Mouse (Mus musculus): Measurements from ENCODE around the gene Fam160a1. TPM values are rescaled to one million over a fixed set of nuclear protein-coding genes. Genes with fewer than 3 reads are reported as not detected.

Fam160a1 gene
- polyA plus RNA-seq, 1 experiment from 2014 or later: 0.42 TPM

- no peaks in the 10 kb centered on the region for H3K27me3 ChIP-seq (ENCODE audit: control insufficient read depth, insufficient read depth, low read depth, low read length)
- H3K9ac ChIP-seq (ENCODE audit: low read depth, low read length): no peak overlapping the region
- no peak overlapping the region for H3K4me2 ChIP-seq (ENCODE audit: low read depth, low read length)
- H3K36me3 ChIP-seq (ENCODE audit: control insufficient read depth, insufficient read depth): no peaks in the 10 kb centered on the region
- WGBS (ENCODE audit: insufficient replicate concordance): 68% methylated on average over 10 of the region's 10 CpGs
- no peaks in the 10 kb centered on the region for H3K9me3 ChIP-seq (replicated peaks; ENCODE audit: control insufficient read depth, low read length)
- H3K4me1 ChIP-seq (ENCODE audit: control insufficient read depth, low read depth, low read length): no peaks in the 10 kb centered on the region
- H3K4me3 ChIP-seq (ENCODE audit: low read depth, low read length): no peak overlapping the region
- H3K27ac ChIP-seq (ENCODE audit: low read length): no peak overlapping the region
- ATAC-seq (ENCODE audit: low read depth): no peak
Measured at GRCm38 (mm10) chr3:85832490-85833155, 15.5 kb upstream of the Fam160a1 start.

GRCm38 (mm10) chr3:85831785-85832184, 14.7 kb upstream of the Fam160a1 start:
- H3K27me3 ChIP-seq (ENCODE audit: control insufficient read depth, insufficient read depth, low read depth, low read length): no peaks in the 10 kb centered on the region
- no peak overlapping the region for H3K27ac ChIP-seq (ENCODE audit: low read length)
- no peak overlapping the region for H3K4me3 ChIP-seq (ENCODE audit: low read depth, low read length)
- H3K9me3 ChIP-seq (replicated peaks; ENCODE audit: control insufficient read depth, low read length): no peaks in the 10 kb centered on the region
- no peak for ATAC-seq (ENCODE audit: low read depth)
- no peak overlapping the region for H3K4me2 ChIP-seq (ENCODE audit: low read depth, low read length)
- no peaks in the 10 kb centered on the region for H3K4me1 ChIP-seq (ENCODE audit: control insufficient read depth, low read depth, low read length)
- 71% methylated on average over 1 of the region's 1 CpGs for WGBS (ENCODE audit: insufficient replicate concordance)
- H3K36me3 ChIP-seq (ENCODE audit: control insufficient read depth, insufficient read depth): no peaks in the 10 kb centered on the region
- H3K9ac ChIP-seq (ENCODE audit: low read depth, low read length): no peak overlapping the region

- no peak overlapping the region for H3K27ac ChIP-seq (ENCODE audit: low read length)
- no peak for ATAC-seq (ENCODE audit: low read depth)
- 59% methylated on average over 4 of the region's 4 CpGs for WGBS (ENCODE audit: insufficient replicate concordance)
- H3K4me3 ChIP-seq (ENCODE audit: low read depth, low read length): no peak overlapping the region
- H3K27me3 ChIP-seq (ENCODE audit: control insufficient read depth, insufficient read depth, low read depth, low read length): no peaks in the 10 kb centered on the region
- no peak overlapping the region for H3K9ac ChIP-seq (ENCODE audit: low read depth, low read length)
- no peaks in the 10 kb centered on the region for H3K36me3 ChIP-seq (ENCODE audit: control insufficient read depth, insufficient read depth)
- H3K4me2 ChIP-seq (ENCODE audit: low read depth, low read length): no peak overlapping the region
- no peaks in the 10 kb centered on the region for H3K9me3 ChIP-seq (replicated peaks; ENCODE audit: control insufficient read depth, low read length)
- H3K4me1 ChIP-seq (ENCODE audit: control insufficient read depth, low read depth, low read length): no peaks in the 10 kb centered on the region
Measured at GRCm38 (mm10) chr3:85829047-85829446, 12.0 kb upstream of the Fam160a1 start.

- 65% methylated on average over 6 of the region's 6 CpGs for WGBS (ENCODE audit: insufficient replicate concordance)
- H3K9ac ChIP-seq (ENCODE audit: low read depth, low read length): no peak overlapping the region
Measured at GRCm38 (mm10) chr3:85827815-85828214, 10.7 kb upstream of the Fam160a1 start.

DNA sequence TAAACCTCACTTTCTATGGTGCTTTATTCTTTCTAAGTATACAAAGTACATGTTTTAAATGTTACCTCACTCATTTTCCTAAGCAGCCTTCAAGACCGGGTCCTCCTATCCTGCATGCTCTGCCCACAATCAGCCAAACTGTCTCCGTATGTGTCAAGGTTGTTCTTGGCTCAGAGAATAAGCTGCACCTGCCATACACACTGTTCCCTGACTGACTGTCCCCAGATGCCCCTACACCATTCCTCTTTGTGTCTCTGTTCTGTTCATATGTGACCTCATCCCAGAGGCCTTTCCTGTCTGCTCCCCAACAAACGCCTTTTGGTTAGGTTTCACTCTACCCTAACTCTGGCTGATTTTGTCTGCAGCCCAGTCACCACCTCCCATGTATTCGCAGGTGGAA, 10.2 kb upstream of the Fam160a1 start:
- no peak for ATAC-seq (ENCODE audit: low read depth)
- H3K27me3 ChIP-seq (ENCODE audit: control insufficient read depth, insufficient read depth, low read depth, low read length): no peaks in the 10 kb centered on the region
- no peak overlapping the region for H3K4me2 ChIP-seq (ENCODE audit: low read depth, low read length)
- no peak overlapping the region for H3K4me3 ChIP-seq (ENCODE audit: low read depth, low read length)
- no peak overlapping the region for H3K27ac ChIP-seq (ENCODE audit: low read length)
- no peaks in the 10 kb centered on the region for H3K4me1 ChIP-seq (ENCODE audit: control insufficient read depth, low read depth, low read length)
- no peaks in the 10 kb centered on the region for H3K9me3 ChIP-seq (replicated peaks; ENCODE audit: control insufficient read depth, low read length)
- no peak overlapping the region for H3K9ac ChIP-seq (ENCODE audit: low read depth, low read length)
- WGBS (ENCODE audit: insufficient replicate concordance): 55% methylated on average over 4 of the region's 4 CpGs
- no peaks in the 10 kb centered on the region for H3K36me3 ChIP-seq (ENCODE audit: control insufficient read depth, insufficient read depth)

More at GRCm38 (mm10) chr3:85827815-85828214, 10.7 kb upstream of the Fam160a1 start:
- H3K9me3 ChIP-seq (replicated peaks; ENCODE audit: control insufficient read depth, low read length): no peaks in the 10 kb centered on the region
- no peak overlapping the region for H3K4me3 ChIP-seq (ENCODE audit: low read depth, low read length)
- no peak for ATAC-seq (ENCODE audit: low read depth)
- no peaks in the 10 kb centered on the region for H3K36me3 ChIP-seq (ENCODE audit: control insufficient read depth, insufficient read depth)
- H3K4me2 ChIP-seq (ENCODE audit: low read depth, low read length): no peak overlapping the region
- H3K27ac ChIP-seq (ENCODE audit: low read length): no peak overlapping the region
- H3K4me1 ChIP-seq (ENCODE audit: control insufficient read depth, low read depth, low read length): no peaks in the 10 kb centered on the region
- H3K27me3 ChIP-seq (ENCODE audit: control insufficient read depth, insufficient read depth, low read depth, low read length): no peaks in the 10 kb centered on the region

DNA sequence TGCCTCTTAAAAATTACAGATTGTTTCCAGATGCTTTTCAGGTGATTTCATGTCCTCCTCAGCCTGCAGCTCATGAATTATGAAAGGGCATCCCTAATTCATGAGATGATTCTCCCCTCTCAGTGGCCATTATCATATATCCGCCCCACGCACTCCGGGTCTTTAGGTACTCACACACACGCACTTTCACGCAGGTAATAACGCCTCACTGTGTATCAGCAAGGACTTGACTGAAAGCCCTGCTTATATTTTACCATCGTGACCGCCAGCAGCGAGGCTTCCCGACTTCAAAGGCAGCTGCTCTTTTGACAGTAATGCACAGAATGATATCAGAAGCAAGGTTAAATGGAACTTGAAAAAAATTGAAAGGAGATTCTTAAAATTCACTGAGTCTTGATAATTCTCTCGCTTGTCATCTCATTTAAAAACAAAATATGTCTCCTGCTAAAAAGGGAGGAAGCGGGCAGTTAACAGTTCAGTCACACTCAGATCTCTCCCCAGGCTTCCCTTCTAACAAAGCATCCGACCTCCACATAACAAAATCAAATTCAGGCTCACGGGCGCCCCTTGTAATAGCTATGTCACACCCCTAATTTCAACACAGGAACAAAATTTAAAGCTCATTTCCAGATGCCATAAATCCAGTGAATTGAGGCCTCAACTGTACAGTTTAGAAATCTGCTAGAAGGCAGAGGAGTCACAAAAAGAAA, 3.9 kb upstream of the Fam160a1 start:
- Histone ChIP-seq H3K9ac (ENCODE audit: low read depth, low read length) (no peak overlapping the region), H3K36me3 (ENCODE audit: control insufficient read depth, insufficient read depth) (no peaks in the 10 kb centered on the region), H3K27ac (ENCODE audit: low read length) (no peak overlapping the region), H3K27me3 (ENCODE audit: control insufficient read depth, insufficient read depth, low read depth, low read length) (no peaks in the 10 kb centered on the region), H3K4me1 (ENCODE audit: control insufficient read depth, low read depth, low read length) (no peaks in the 10 kb centered on the region), H3K4me3 (ENCODE audit: low read depth, low read length) (no peak overlapping the region), H3K9me3 (replicated peaks; ENCODE audit: control insufficient read depth, low read length) (no peaks in the 10 kb centered on the region), H3K4me2 (ENCODE audit: low read depth, low read length) (no peak overlapping the region)
- ATAC-seq (ENCODE audit: low read depth): no peak
- WGBS (ENCODE audit: insufficient replicate concordance): 73% methylated on average over 15 of the region's 15 CpGs

- ATAC-seq (ENCODE audit: low read depth): no peak
Measured at GRCm38 (mm10) chr3:85819319-85819718, 2.2 kb upstream of the Fam160a1 start.

GRCm38 (mm10) chr3:85814241-85814640, 2.9 kb downstream of the Fam160a1 start:
- H3K4me3 ChIP-seq (ENCODE audit: low read depth, low read length): no peak overlapping the region
- no peaks in the 10 kb centered on the region for H3K36me3 ChIP-seq (ENCODE audit: control insufficient read depth, insufficient read depth)
- no peaks in the 10 kb centered on the region for H3K27me3 ChIP-seq (ENCODE audit: control insufficient read depth, insufficient read depth, low read depth, low read length)
- no peak for ATAC-seq (ENCODE audit: low read depth)
- H3K9ac ChIP-seq (ENCODE audit: low read depth, low read length): no peak overlapping the region
- H3K9me3 ChIP-seq (replicated peaks; ENCODE audit: control insufficient read depth, low read length): no peaks in the 10 kb centered on the region
- 60% methylated on average over 7 of the region's 7 CpGs for WGBS (ENCODE audit: insufficient replicate concordance)
- H3K4me1 ChIP-seq (ENCODE audit: control insufficient read depth, low read depth, low read length): peaks cover 2% of the 10 kb centered on the region; the same call in 1 of the 2 replicates
- H3K27ac ChIP-seq (ENCODE audit: low read length): no peak overlapping the region
- no peak overlapping the region for H3K4me2 ChIP-seq (ENCODE audit: low read depth, low read length)

More at GRCm38 (mm10) chr3:85819319-85819718, 2.2 kb upstream of the Fam160a1 start:
- Histone ChIP-seq H3K4me2 (ENCODE audit: low read depth, low read length) (no peak overlapping the region), H3K9ac (ENCODE audit: low read depth, low read length) (no peak overlapping the region), H3K27ac (ENCODE audit: low read length) (no peak overlapping the region), H3K9me3 (replicated peaks; ENCODE audit: control insufficient read depth, low read length) (no peaks in the 10 kb centered on the region), H3K4me1 (ENCODE audit: control insufficient read depth, low read depth, low read length) (no peaks in the 10 kb centered on the region), H3K4me3 (ENCODE audit: low read depth, low read length) (no peak overlapping the region), H3K27me3 (ENCODE audit: control insufficient read depth, insufficient read depth, low read depth, low read length) (no peaks in the 10 kb centered on the region), H3K36me3 (ENCODE audit: control insufficient read depth, insufficient read depth) (no peaks in the 10 kb centered on the region)
- WGBS (ENCODE audit: insufficient replicate concordance): 45% methylated on average over 3 of the region's 3 CpGs
